ENCODE assay signal across 29 mouse cellular contexts in the genomic region with DNA sequence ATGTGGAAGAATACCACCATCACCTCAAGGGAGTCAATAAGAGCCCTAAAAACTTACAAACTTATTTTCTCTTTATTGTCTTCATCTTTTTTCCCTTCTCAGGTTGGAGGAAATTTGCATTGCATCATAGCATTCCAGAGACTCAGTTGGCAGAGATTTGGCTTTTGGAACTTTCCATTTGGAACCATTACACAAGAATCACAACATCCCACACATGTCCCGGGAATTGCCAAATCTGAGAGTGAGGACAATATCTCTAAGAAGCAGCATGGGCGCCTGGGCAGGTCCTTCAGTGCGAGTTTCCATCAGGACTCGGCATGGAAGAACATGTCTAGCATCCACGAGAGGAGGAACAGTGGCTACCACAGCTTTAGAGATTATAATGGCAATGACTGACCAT. TPM values are rescaled to one million over a fixed set of nuclear protein-coding genes. Genes with fewer than 3 reads are reported as not detected.
A peak's percentile ranks its signal among the peaks of the same experiment; 100 is the strongest.
DNase-seq lines count a peak whose midpoint lies in the region; ATAC-seq and TF ChIP-seq lines count a peak whose summit lies in the region.
"Had no signal": no experiment of that assay in that cellular context is flagged by ENCODE, and none has a peak within 500 bp of the region (broad histone marks: within the 10 kb centered on the region; RNA-seq: fewer than 3 reads in every experiment).

No protein-coding gene starts in this region.

- no peak for TF ChIP-seq POLR2A in lung, adult 2 months (IDR thresholded peaks at IDR 0.05; ENCODE audit: borderline replicate concordance, extremely low read depth, low read depth, low read length)

- intact Hi-C loops in left cerebral cortex, postnatal 4 days (cut with DNase I), result no loop called here

- H3K27ac ChIP-seq in midbrain, embryonic 14.5 days (replicated peaks; ENCODE audit: low read depth, low read length), result no peak overlapping the region
- H3K27ac ChIP-seq: embryonic facial prominence, embryonic 10.5 days; embryonic facial prominence, embryonic 13.5 days; forebrain, embryonic 10.5 days; hindbrain, embryonic 10.5 days; hindbrain, embryonic 13.5 days had no signal

- no peaks in the 10 kb centered on the region for H3K9me3 ChIP-seq in midbrain, embryonic 14.5 days (ENCODE audit: control insufficient read depth, low read length)
- H3K9me3 ChIP-seq: embryonic facial prominence, embryonic 10.5 days; embryonic facial prominence, embryonic 13.5 days; forebrain, embryonic 10.5 days; hindbrain, embryonic 10.5 days; hindbrain, embryonic 13.5 days had no signal

- WGBS in lung, adult 2 months, result 79% methylated on average over 5 of the region's 5 CpGs
- 92% methylated on average over 5 of the region's 5 CpGs for WGBS in midbrain, embryonic 14.5 days

- H3K27me3 ChIP-seq in midbrain, embryonic 14.5 days (ENCODE audit: control insufficient read depth, insufficient read depth, low read length), result no peaks in the 10 kb centered on the region
- H3K27me3 ChIP-seq: embryonic facial prominence, embryonic 13.5 days; hindbrain, embryonic 13.5 days; Patski had no signal

- TF ChIP-seq CTCF in lung, adult 2 months (IDR thresholded peaks at IDR 0.05; ENCODE audit: insufficient read depth, low read length), result no peak

- H3K4me3 ChIP-seq in lung, adult 2 months (replicated peaks; ENCODE audit: extremely low read depth, low read depth, low read length), result no peak overlapping the region
- no peak overlapping the region for H3K4me3 ChIP-seq in midbrain, embryonic 14.5 days (replicated peaks; ENCODE audit: low read depth, low read length)
- H3K4me3 ChIP-seq: embryonic facial prominence, embryonic 10.5 days; embryonic facial prominence, embryonic 13.5 days; erythroblast, embryonic 14.5 days; forebrain, embryonic 10.5 days; hindbrain, embryonic 10.5 days; hindbrain, embryonic 13.5 days had no signal

- peak; percentile 12 to 26 for DNase-seq in left cerebral cortex, adult 18-20 months (ENCODE audit: low spot score in 2 of 2)
- no peak for DNase-seq in left cerebral cortex, postnatal 4 days
- peak; percentile 52 for DNase-seq in lung, postnatal 36 days
- DNase-seq in lung, adult 2 months, result no peak
- peak; percentile 45 for DNase-seq in NIH3T3 (ENCODE audit: low read depth)
- DNase-seq in brain, adult 2 months (ENCODE audit: low read depth, low spot score), result peak; percentile 62
- DNase-seq in midbrain, embryonic 14.5 days, result no peak
- no peak for DNase-seq in kidney, adult 9 months
- DNase-seq: adrenal gland, adult 2 months; adrenal gland, postnatal 14 days; cerebellum, adult 11-12 months; cerebellum, adult 8-10 months; cerebellum, postnatal 10 days; cerebellum, postnatal 36 days; embryo, embryonic 11 days; forebrain, postnatal 0 days; gastrocnemius, postnatal 10 days; gastrocnemius, postnatal 36 days; heart, postnatal 36 days had no signal

- ATAC-seq in midbrain, embryonic 14.5 days (ENCODE audit: low FRiP score, low TSS enrichment), result no peak
- ATAC-seq: forebrain, embryonic 14.5 days; forebrain, postnatal 0 days; hindbrain, embryonic 16.5 days; Patski had no signal

- peaks cover 3% of the 10 kb centered on the region; the same call in 1 of the 2 replicates for H3K4me1 ChIP-seq in lung, adult 2 months (ENCODE audit: control insufficient read depth, insufficient read depth, low read length)
- H3K4me1 ChIP-seq in midbrain, embryonic 14.5 days (ENCODE audit: control insufficient read depth, insufficient read depth, low read length), result peaks cover 5% of the 10 kb centered on the region; the same call in 1 of the 2 replicates

- no peak overlapping the region for H3K9ac ChIP-seq in midbrain, embryonic 14.5 days (replicated peaks; ENCODE audit: low read length)
- H3K9ac ChIP-seq: embryonic facial prominence, embryonic 13.5 days; forebrain, postnatal 0 days; hindbrain, embryonic 13.5 days had no signal

- H3K36me3 ChIP-seq in midbrain, embryonic 14.5 days (ENCODE audit: control insufficient read depth, insufficient read depth, low read length), result peaks cover 52% of the 10 kb centered on the region

- no peak overlapping the region for H3K4me2 ChIP-seq in midbrain, embryonic 14.5 days (ENCODE audit: low read length)
- H3K4me2 ChIP-seq: embryonic facial prominence, embryonic 13.5 days; heart, embryonic 11.5 days; hindbrain, embryonic 13.5 days had no signal

RNA-seq across cellular contexts. Expression of a gene that starts 4.8 kb away (rescaled TPM):
- total RNA-seq in left cerebral cortex, adult 18-20 months (2021), result 10 to 100 TPM; 21.5 to 22.8 TPM
- 10 to 100 TPM; 25.0 to 25.3 TPM for total RNA-seq in left cerebral cortex, postnatal 4 days (2021)
- 4.7 and 5.5 TPM in 2 replicates for polyA plus RNA-seq in lung, adult 2 months (2012; rRNA removed)
- 26.5 and 38.8 TPM in 2 replicates for polyA plus RNA-seq in midbrain, embryonic 14.5 days (2014; fragmentation: Nextera tagmentation; extraction: Ambion mirVana)

RNA-seq across cellular contexts. Expression of a gene that starts 24.0 kb away (rescaled TPM):
- total RNA-seq in left cerebral cortex, adult 18-20 months (2021), result 10 to 100 TPM; 30.0 to 34.6 TPM
- total RNA-seq in left cerebral cortex, postnatal 4 days (2021), result 10 to 100 TPM; 51.7 to 55.0 TPM
- 4.6 and 6.2 TPM in 2 replicates for polyA plus RNA-seq in lung, adult 2 months (2012; rRNA removed)
- polyA plus RNA-seq in midbrain, embryonic 14.5 days (2014; fragmentation: Nextera tagmentation; extraction: Ambion mirVana), result 33.8 and 41.3 TPM in 2 replicates

RNA-seq across cellular contexts. Expression of a gene that starts 24.1 kb away (rescaled TPM):
- 10 to 100 TPM in 1 of 2 experiments, 1 to 10 TPM in 1; 8.6 to 10.6 TPM for total RNA-seq in left cerebral cortex, adult 18-20 months (2021)
- 10 to 100 TPM; 14.3 to 14.9 TPM for total RNA-seq in left cerebral cortex, postnatal 4 days (2021)
- polyA plus RNA-seq in lung, adult 2 months (2012; rRNA removed), result 14.9 and 16.6 TPM in 2 replicates
- polyA plus RNA-seq in midbrain, embryonic 14.5 days (2014; fragmentation: Nextera tagmentation; extraction: Ambion mirVana), result 26.9 and 32.4 TPM in 2 replicates

RNA-seq across cellular contexts. Expression of a gene that starts 40.5 kb away (rescaled TPM):
- 10 to 100 TPM in 1 of 2 experiments, 1 to 10 TPM in 1; 8.0 to 10.9 TPM for total RNA-seq in left cerebral cortex, adult 18-20 months (2021)
- 10 to 100 TPM in 1 of 2 experiments, 1 to 10 TPM in 1; 10.0 to 11.0 TPM for total RNA-seq in left cerebral cortex, postnatal 4 days (2021)
- polyA plus RNA-seq in lung, adult 2 months (2012; rRNA removed), result 3.7 and 5.0 TPM in 2 replicates
- 49.4 and 55.0 TPM in 2 replicates for polyA plus RNA-seq in midbrain, embryonic 14.5 days (2014; fragmentation: Nextera tagmentation; extraction: Ambion mirVana)

Comparison
In these comparisons a context has a peak if more than half of its experiments do, and no peak if none do; other contexts are left out.
1. DNase-seq: peak in left cerebral cortex, adult 18-20 months (2 of 2), lung, postnatal 36 days (single experiment), NIH3T3 (single experiment) and brain, adult 2 months (single experiment); none in left cerebral cortex, postnatal 4 days (single experiment), lung, adult 2 months (single experiment), midbrain, embryonic 14.5 days (single experiment) and kidney, adult 9 months (single experiment).